Mouse (Mus musculus): ENCODE measurements at regions not wholly inside any gene's neighbourhood (a gene's known extent, or its start where the extent isn't known, plus 50 kb on each side); places are given as distances from the start of the nearest gene placed in this dataset.

DNA sequence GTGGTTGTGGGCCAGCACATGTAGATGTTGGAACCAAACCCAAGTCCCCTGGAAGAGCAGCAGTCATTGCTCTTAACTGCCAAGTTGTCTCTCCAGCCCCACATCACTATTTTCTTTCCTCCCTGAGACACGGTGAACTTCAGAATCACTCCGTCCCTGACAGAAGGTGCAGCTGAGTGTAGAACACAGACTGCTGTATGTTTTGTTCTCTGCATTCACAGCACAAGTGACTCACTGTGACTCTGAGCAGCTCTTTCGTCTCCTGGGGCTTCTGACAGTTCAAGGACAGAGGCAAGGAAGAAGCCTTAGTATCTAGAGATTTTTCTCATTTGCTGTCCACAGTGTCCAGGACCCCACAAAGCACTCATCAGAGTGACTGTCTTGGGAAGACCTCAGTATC is 227.6 kb downstream of the Bcl2l11 start:
- intact Hi-C loops (cut with DNase I): no loop called here
- DNase-seq (ENCODE audit: extremely low spot score in 1 of 2, low spot score in 2 of 2): no peak

DNA sequence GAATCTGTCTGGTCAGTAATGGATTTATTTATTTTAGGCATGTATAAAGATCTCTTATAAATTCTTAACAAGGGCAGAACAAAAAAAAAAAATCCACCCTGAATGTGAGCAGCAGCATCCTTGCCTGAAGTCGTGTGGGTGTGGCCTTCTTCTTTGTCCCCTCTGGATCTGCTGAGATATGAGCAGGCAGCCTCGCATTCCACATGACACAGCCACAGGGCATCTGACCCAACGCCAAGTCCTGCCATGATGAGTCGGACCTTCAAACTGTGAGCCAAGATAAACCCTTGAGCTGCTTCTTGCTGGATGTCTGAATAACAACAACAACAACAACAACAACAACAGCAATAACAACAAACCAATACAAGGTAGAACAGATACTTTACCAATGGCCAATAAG is 230.5 kb downstream of the Bcl2l11 start:
- no peak for DNase-seq (ENCODE audit: extremely low spot score in 1 of 2, low spot score in 2 of 2)
- intact Hi-C loops (cut with DNase I): no loop called here

DNA sequence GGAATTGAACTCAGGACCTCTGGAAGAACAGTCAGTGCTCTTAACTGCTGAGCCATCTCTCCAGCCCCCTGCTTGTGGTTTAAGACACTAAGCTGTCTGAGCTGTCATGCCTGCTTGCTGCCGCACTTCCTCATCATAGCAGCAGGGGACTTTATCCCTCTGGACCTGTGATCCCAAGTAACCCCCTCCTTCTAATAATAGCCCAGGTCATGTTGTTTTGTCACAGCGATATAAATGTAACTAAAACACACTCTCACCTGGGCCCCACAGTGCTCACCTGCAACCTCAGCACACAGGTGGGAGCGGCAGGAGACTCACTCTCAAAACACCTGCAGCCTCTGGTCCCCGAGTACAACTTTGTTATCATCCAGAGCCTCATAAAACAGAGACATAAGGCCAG is 231.9 kb upstream of the Spdye4c start:
- intact Hi-C loops (cut with DNase I): no loop called here
- no peak for DNase-seq (ENCODE audit: extremely low spot score in 1 of 2, low spot score in 2 of 2)

DNA sequence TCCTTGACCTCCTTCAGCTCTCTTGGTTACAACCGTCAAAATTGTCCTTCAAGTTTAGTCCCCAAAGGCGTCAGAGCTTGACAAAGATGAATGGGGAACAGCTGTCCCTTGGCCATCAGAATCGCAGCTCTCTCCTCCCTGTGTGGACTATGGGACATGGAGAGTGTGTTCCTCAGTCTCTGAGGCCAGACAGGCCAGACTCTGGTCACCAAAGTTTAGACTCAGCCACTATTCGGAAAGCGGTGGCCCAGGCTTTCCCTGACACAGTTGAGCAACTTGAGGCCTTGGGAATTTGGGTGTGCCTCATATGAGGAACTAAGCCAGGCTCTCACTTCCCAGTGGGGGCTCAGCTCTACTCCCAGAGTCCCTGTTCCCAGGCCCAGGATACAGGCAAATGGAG is 230.5 kb upstream of the Spdye4c start:
- no peak for DNase-seq (ENCODE audit: extremely low spot score in 1 of 2, low spot score in 2 of 2)
- intact Hi-C loops (cut with DNase I): no loop called here

DNA sequence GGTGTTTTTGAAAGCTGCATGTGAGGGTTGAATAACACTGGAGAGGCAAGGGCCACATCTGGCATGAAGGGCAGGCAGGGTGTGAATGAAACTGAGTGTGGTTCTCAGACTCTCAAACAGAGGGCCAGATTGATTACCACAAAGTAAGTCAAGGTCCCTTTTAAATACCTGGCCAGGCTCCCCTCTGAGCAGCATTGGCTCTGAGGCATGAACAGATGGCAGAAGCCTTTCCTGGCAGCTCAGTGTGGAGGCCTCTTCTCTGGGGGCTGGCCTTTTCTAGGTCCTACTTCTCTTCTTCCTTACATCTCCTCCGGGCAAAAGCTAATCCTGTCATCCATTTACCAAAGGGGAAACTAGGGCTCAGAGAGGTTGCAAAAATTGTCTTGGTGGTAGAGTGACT is 229.6 kb upstream of the Spdye4c start:
- no peak for DNase-seq (ENCODE audit: extremely low spot score in 1 of 2, low spot score in 2 of 2)
- intact Hi-C loops (cut with DNase I): no loop called here

DNA sequence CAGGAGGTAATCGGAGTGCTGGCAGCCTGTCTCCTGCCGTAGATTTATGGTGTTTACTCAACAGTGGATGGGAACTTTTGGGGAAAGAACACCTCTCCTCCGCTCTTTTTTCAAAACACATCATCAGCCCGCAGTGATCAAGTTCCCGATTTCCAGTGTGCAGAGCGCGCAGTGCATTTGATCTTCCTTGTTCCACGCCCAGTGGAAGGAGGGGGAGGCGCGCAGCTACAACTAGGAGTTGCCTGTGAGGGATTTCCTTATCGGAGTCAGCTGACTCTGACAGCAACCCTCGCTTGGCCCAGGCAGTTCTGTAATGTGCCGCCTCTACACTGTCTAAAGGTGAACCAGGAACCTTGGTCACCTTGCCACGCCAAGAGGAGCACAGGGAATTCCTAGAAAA is 226.8 kb upstream of the Spdye4c start:
- intact Hi-C loops (cut with DNase I): no loop called here
- DNase-seq (ENCODE audit: extremely low spot score in 1 of 2, low spot score in 2 of 2): peak in 1 of 2 experiments; percentile 36

DNA sequence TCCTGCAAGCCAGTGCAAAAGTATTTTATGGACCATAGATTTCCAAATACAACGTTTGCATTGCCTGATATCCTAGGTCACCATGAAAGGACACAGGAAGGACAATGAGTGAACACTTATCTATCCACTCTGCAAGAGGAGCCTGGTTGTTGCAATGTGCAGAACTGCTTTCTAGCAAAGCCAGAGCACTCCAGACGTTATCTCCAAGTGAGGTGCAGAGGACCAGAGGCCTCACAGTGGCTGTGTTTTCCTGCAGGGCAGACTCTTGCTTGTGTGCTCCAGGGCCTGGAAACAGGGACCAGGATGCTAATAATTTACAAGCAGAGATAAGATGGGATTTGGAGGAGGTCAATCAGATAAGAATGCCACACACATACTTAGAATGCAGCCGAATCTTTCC is 226.0 kb upstream of the Spdye4c start:
- no peak for DNase-seq (ENCODE audit: extremely low spot score in 1 of 2, low spot score in 2 of 2)
- intact Hi-C loops (cut with DNase I): no loop called here

DNA sequence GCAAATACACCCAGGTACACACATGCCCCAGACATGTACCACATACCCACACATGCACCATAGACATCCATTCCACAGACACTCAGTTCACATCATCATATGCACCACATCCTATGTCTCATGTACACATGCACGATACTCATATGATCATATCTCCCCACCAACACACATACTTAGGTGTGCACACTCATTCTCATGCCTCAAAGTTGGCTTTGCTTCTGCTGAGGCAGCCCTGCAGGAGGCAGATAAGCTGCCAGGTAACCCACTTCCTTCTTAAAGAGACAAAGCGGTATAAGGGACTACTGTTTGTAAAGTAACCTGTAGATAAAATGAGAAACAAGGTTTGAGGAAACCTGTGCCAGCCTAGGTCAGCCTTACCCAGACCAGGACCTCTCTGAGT is 225.2 kb upstream of the Spdye4c start:
- intact Hi-C loops (cut with DNase I): no loop called here

DNA sequence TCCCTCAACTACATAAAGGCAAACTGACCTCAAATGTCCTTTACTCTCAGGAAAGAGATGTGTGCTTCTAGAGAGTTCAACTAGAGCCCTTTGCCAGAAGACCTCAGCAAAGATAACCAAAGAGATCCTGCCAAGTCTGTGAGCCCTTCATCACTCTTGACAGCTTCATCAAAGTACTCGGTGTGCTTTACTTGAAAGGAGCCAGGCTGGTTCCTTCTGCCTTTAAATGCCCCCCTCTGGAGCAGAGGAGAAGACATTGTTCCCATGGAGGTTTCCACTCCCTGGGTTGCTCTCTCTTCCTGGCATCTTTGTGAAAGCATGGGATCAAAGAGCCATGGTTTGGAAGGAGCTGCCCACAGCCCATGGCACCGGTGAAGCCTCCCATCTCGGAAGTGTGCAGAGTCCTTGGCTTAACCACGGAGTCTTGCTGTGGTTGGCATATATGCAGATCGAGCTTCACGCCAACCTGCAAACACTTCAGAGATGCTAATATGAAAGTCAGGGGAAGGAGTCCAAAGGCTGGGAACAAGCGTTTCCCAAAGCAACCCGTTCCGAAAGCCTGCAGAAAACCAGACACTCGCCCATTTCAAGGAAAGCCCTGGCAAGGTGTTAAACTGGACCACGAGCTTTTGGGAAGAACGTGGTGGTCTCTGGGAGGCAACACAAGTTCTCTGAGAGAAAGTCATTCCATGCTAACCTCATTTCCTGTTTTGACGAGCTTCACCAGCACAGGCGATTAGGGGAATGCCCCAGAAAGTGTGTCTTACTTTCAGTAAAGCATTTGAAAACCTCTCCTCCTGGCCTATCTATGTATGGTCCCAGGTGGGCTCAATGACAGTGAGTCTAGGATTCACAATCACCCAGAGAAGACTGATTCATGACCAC is 223.5 kb upstream of the Spdye4c start:
- intact Hi-C loops (cut with DNase I): no loop called here
- no peak for DNase-seq (ENCODE audit: extremely low spot score in 1 of 2, low spot score in 2 of 2)

More for the DNA sequence above, 225.2 kb upstream of the Spdye4c start:
- no peak for DNase-seq (ENCODE audit: extremely low spot score in 1 of 2, low spot score in 2 of 2)

DNA sequence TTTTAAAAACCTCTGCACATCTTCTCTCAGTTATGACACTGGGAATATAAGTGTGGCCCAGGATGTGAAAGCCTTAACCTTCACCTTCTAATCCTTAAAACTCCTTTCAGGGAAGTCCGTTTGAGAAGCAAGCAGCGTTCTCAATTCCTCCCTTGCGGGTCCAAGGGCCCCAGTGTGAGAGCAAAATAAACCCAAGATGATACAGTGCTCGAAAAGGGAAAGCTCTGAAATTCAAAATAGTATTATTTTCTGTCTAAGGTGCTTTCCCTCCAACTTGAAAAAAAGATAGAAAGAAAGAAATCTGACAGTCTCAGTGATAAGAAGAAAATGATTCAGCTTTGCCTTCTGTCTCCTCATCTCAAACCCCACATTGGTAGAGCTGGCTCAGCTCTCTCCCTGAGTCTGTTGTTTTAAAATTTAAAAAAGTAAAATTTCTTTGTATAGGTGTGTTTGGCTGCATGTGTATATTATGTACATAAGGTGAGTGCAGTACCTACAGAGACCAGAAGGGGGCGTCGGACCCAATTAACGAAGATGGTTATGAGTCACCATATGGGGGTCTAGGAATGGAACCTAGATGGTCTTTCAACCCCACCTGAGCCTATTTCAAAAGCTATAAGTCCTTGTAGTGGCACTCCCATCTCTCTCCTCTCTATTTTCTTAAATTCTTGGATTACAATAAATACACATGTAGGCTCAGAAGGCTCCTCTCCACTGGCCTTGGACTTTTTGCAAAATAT is 222.3 kb upstream of the Spdye4c start:
- intact Hi-C loops (cut with DNase I): no loop called here
- DNase-seq (ENCODE audit: extremely low spot score in 1 of 2, low spot score in 2 of 2): no peak

DNA sequence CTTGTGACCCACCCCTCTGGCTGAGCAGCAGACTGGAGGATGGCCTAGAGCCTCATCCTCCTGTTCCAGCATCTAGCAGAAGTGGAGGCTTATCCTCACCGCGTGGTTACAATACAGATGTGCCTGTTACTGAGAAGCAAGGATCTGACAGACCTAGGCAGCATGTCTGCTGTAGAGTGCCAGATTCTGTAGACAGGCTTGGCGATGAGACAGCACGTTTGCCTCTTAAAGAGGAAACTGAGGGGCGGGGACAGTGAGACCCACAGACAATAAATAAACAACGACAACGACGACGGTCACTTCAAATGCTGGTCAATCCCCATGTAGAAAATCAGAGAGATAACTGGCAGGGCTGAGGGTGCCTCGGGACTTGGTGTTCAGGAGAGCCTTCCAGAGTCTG is 220.2 kb upstream of the Spdye4c start:
- DNase-seq (ENCODE audit: extremely low spot score in 1 of 2, low spot score in 2 of 2): peak in 1 of 2 experiments; percentile 47
- intact Hi-C loops (cut with DNase I): no loop called here

DNA sequence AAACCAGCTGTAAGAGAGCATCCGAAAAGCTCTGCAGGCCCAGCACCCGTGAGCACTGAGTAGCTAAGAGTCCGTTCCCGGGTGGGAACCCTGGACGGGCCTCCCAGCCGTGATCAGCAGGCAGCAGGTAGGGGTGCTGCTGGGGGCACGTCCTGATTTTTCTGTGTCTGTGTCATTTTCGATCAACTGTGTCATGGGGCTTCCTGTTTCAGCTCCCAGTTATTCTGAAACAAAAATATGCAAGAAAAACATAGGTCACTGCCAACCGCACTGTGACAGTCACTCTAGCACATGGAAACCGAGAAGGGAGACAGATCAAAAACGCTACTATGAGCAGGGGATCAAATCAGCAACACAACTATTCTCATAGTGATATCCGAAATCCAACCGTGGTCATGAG is 218.8 kb upstream of the Spdye4c start:
- no peak for DNase-seq (ENCODE audit: extremely low spot score in 1 of 2, low spot score in 2 of 2)
- intact Hi-C loops (cut with DNase I): no loop called here

DNA sequence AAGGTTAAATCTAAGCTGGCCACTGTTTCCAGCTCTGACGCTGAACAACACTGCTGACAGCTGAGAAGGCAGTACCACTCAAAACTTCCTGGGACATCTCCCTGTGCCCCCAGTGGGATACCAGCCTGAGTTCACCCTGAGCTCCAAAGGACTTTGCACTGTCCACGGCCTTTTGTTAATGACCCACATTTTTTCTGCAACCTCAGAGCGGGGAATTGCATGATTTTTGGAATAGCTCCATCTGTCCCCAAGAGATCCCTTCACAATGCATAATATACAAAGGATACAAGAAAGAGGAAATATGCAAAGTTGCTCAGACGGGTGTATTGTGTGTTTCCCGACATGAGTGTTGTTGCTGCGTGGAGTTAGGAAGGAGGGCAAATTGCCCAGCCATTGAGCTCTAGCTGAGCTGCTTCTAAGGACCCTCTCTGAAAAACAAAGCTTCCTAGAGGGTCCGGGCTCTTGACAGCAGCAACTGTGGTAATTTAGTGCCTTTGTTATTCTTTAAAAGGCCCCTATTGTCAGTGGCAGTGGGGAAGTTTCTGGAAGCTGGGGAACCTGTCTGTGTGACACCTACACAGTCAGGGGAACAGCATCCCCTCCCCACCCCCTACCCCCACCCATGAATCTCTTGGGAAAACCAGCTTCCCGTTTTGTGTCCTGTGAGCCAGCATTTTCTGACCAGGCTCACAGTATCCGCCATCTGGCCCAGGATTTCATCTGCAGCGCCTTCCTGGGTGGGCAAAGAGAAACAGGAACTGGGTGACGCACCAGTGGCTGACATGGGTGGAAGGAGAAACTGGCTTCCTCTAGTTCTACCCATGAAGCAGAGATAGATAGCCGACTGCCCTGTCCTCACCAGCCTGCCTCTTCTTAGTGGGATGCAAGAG is 217.4 kb upstream of the Spdye4c start:
- intact Hi-C loops (cut with DNase I): no loop called here
- peak in 1 of 2 experiments; percentile 54 for DNase-seq (ENCODE audit: extremely low spot score in 1 of 2, low spot score in 2 of 2)

DNA sequence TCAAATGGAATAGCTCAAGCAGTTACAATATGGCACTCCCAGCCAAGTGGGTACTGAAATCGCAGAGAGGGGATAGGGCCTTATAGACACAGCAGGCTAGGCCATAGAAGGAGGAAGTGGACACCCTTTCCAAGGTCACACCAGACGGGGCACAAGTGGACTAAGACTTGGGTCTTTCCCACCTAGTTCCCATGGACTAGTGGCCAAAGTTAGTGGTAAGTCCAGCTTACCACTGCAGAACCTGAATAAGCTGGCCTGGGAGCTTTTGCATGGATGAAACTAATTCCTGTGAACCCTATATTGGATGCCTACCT is 216.8 kb upstream of the Spdye4c start:
- no peak for DNase-seq (ENCODE audit: extremely low spot score in 1 of 2, low spot score in 2 of 2)
- intact Hi-C loops (cut with DNase I): no loop called here

DNA sequence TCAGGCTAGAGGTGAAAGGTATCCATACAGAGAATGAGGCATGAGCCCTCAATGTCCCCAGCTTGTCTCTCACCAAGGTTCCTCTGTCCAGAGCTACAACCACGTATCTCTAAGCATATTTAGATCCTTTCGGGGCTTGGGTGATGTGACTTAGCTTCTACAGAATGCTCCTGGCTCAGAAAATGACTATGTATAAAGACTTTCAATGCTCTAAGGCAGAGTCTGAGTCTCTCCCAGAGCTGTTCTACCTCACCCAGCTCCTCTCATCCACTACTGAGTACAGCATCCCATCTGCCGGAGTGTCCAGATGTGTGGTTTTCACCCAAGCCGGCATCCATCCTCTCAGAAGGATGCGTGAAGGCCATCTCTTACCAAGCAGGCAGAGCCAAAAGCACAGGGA is 216.1 kb upstream of the Spdye4c start:
- intact Hi-C loops (cut with DNase I): no loop called here
- DNase-seq (ENCODE audit: extremely low spot score in 1 of 2, low spot score in 2 of 2): no peak

DNA sequence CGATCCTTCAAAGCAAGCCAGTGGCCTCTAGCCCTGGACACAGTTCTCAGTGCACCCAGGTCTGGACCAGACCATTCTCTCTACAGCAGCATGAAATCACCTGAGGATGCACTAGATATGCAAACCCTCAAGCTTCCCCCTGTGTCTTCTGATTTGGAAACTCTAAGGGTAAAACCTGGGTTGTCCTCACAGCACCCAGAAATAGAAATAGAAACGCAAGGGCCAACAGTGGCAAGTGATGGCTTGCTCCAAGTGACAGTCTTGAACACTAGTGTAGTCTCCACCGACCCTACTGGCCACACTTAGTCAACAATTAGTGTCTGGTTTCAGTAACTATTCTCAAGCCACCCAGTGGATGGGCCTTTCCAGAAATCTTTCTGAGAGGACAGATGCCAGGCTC is 215.2 kb upstream of the Spdye4c start:
- no peak for DNase-seq (ENCODE audit: extremely low spot score in 1 of 2, low spot score in 2 of 2)
- intact Hi-C loops (cut with DNase I): no loop called here

DNA sequence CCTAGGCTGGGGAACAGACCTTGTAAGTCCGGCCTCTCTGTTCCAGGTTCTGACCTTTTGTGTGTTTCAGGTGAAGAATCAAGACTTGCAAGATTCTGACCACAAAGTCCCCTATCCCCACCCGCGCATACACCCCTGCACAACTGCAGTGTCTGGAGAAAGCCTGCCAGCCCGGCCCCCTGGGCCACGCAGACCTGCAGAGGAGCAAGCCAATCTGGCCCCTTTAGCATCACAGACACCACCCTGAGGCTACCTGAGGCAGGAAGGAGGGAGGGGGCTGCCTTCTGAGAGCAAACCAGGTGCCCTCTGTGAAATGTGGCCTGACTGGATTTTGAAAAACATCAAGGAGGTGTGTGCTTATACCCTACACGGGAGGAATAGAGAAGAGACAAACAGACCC is 213.8 kb upstream of the Spdye4c start:
- DNase-seq (ENCODE audit: extremely low spot score in 1 of 2, low spot score in 2 of 2): no peak
- intact Hi-C loops (cut with DNase I): no loop called here

DNA sequence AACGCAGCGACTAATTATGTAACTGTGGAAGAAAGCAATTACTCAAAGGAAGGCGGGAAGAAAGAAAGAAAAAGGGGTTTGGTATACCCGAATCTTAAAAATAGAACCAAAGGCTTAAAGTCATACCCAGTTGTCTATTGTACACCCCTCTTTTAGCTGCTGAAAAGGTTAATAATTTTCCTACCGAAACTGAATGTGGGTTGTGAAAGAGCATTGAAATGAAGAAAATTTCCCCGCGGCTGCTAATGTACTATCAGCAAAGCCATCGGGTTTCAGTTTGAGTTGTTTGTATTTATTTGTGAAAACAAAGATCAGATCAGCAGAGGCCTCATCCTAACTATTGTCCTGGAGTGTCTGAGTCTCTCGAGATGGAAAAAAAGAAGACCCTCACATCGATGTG is 213.3 kb upstream of the Spdye4c start:
- DNase-seq (ENCODE audit: extremely low spot score in 1 of 2, low spot score in 2 of 2): no peak
- intact Hi-C loops (cut with DNase I): no loop called here

DNA sequence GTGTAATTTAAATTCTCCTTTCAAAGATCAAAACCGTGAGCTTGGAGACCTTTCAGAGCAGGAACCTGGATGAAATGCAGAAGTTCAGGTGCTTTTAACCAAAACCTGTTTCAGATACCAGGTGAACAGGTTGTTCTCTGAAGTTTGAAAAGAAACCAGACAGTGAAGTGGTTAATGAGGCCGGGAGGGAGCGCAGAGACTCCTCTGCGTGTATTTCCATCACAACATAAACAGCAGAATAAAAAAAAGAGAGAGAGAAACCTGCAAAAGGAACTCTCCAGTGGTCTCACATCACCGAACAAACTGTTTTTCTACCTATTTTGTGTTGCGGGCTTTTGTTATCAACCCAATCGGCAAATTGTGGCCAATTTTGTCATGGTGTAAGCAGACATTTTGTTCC is 212.6 kb upstream of the Spdye4c start:
- intact Hi-C loops (cut with DNase I): no loop called here
- no peak for DNase-seq (ENCODE audit: extremely low spot score in 1 of 2, low spot score in 2 of 2)

DNA sequence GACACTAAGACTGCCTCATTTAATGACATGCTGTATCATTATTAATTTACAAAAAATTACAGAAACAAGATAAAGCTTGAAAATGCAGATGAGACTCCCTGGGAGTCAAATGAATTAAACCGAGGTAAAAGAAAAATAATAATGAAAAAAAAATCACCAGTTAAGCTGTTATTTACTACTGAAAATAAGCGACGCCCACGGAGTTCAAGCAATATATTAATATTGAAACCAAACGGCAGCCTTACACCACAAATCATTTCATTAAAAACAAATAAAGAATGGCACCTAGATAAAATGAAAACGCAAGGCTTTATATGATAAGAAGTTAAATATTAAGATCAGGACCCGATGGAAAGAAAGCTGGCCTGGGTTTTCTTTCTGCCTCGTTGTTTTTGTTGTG is 211.9 kb upstream of the Spdye4c start:
- DNase-seq (ENCODE audit: extremely low spot score in 1 of 2, low spot score in 2 of 2): no peak
- intact Hi-C loops (cut with DNase I): no loop called here
